Mouse (Mus musculus) v-Abl transformed pro-B cells (cell line): ENCODE data around the gene Zeb2.

ENCODE experiments used
- in situ Hi-C, 2 experiments: fragments of 400-800 bp; cut with MboI; formaldehyde crosslinking; loops; one replicate each; pipeline ENCODE4 v1.15.1; 2025; ENCODE audit not compliant: unreplicated experiment in 2 of 2

The Zeb2 gene

DNA sequence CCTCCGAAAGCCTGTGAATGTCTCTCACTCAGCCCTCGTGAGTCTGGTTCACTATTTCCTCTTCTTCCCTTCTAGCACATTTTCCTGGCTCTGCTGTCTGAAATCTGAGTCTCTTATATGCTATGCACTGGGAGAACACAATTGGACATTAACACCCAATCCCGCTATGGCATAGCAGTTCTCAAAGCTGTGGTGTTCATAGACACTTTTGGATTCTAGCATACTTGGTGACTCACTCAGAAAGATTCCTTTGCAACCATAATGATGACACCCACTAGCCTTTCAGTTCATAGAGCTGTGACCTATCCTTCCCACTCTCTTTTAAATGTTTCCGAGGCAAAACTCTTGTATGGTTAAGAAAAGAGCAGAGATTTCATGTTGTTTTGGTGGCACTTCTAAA lies 156.0 kb downstream of the Zeb2 start:
- in situ Hi-C loops, result no loop called here

DNA sequence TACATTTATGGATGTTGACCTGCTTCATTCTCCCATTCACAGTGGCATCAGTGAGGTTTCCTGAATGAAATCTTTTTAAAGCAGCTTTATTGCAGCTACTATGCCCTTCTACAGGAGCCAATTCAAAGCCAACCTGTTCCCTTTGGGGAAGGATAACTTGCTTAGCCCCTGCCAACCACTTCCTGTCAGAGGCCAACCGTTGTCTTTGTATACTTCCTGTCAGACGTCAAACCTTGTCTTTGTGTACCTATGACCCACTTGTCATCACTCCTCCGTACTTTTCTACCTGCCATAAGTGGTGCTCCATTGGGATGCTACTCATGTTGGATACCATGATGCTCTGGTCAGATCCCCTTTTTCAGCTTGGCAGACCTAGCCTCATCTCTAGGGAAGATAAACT lies 156.6 kb downstream of the Zeb2 start:
- in situ Hi-C loops, result no loop called here

DNA sequence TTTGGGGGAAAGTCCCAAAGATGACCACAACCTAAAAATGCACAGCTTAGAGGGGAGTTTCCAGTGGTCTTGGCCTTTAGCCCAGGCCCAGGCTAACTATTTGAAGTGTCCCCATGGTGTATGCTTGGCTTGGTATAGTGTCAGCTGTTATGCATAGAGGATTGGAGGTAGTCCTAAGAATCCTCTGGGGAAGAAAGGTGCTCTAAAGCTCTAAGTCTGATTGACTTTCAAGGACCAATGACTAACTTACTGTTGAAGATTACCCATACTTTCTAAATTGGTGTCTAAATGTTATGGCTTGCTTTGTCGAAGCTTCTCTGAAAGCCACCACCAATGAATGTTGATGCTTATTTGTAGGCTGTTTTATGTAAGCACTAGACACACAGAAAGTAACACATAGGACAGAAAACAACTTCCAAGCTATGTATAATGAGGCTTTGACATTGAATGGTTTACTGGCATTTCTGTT lies 159.8 kb downstream of the Zeb2 start:
- in situ Hi-C loops, result no loop called here

DNA sequence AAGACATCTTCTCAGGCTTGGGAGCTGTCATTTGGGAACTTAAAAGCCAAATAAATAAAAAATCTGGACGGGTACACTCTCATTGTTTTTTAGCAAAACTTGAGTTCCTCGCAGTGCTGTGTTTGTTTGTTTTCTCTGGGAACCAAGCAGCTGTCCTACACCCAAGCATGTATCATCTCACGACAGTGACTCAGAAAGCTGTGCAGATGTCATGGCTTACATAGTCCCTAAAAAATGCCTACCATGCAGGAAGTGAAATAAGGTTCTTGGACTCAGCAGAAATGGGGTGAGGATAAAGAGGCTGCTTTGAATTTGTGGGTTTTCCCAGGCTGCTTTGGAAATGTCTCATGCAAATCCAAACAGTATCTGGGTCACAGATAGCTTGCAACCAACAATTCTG lies 161.0 kb downstream of the Zeb2 start:
- in situ Hi-C loops, result no loop called here

DNA sequence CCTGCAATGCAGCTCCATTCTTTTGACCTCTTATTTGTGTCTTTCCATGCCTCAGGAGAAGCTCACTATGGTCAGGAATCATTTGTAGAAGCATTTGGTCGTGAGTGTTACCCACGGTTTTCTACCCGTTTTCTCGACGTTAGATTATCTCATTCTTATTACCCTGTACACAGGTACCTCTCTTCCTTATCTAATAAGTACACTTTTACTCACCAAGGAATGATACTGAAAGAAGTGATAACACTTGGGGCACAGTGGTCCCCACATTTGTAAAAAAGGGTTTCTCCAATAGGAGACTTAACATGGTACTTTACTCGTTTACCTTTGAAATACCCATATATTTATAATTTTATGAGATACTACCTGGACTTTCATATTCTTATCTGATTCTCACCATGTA lies 161.7 kb downstream of the Zeb2 start:
- in situ Hi-C loops, result no loop called here

DNA sequence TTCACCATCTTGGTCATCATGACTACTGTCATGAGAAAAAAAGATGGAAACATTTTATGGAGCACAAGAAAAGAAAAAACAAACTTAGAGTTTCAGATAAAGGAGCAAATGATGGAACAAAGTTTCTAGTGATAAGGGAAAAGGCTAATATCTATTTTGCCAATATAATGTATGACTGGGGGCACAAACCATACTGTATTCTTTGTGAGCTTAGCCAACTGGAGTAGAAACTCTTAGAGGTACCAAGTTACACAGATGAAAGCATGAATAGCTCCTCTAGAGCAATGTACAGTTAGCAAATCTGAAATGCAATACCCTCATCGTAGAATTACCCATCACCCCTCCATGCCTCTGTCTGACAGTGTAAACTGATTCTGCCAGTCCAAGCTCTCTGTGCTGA lies 163.0 kb downstream of the Zeb2 start:
- in situ Hi-C loops, result no loop called here

DNA sequence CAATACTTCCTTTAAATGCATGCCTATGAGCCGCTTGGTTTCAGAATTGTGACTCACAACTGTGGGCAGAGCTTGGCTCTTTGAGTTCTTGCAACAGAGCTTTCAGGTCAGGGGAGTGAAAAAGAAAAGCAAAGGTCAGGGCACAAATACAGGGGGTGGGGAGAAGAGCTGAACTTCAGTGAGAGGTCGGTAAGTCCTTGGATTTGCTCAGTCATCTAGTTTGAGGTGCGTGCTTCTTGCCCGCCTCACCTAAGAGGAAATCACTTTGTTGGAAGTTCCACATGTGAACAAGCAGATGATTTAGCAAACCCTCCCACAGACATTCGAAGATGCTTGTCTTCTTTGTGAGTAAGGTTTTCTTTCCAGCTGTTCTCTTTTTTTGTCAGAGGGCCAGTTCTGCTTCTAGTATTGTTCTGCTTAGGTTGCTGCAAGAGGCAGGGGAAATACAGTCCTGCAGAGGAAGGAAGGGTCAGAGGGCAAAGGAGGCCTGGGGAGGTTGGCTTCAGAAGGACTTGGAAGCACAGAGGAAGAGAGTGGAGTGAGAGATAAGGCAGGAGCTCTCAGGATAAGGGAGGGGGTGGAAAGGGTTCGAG lies 164.3 kb downstream of the Zeb2 start:
- in situ Hi-C loops, result no loop called here

DNA sequence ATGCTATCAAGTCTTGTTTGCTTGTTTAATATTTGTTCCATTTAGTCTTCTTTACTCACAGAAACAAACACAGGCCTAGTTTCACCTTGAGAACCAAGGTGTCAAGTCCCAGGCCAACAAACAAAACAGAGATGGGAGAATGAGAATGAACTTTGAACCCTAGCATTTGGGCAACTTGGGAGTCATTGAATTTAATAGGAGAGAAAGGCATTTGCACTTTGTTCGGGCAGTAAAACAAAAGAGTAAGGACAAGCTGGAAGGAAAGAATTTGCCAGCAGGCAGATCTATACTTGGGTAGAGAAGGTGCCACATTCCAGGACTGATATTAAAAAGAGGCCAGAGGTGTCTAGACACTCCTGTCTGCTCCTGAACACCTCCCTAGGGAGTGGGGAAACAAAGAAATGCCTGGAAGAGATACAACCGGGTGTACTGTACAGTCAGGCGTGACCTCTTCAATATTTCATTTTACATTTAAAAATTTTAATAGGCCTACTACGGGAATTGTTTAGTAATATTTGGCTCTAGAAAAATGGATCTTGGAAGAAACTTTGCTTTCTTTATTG lies 165.5 kb downstream of the Zeb2 start:
- in situ Hi-C loops, result no loop called here

DNA sequence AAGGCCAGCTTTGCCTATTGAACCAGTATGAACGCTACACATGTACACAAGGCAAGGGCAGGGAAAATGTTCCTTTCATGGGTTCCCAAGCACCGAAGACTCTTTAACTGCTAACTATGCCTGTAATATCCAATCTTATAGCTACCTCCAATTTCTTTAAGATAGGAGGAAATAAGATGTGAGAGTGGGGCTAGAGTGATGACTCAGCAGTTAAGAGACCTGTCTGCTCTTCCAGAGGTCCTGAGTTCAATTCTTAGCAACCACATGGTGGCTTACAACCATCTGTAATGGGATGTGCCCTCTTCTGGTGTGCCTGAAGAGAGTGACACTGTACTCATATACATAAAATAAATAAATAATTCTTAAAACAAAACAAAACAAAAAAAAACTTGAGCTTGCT lies 172.5 kb downstream of the Zeb2 start:
- in situ Hi-C loops, result no loop called here
